Mouse (Mus musculus) bone marrow, adult 2 months (tissue): ENCODE measurements around the gene Zfyve1.

Experiments used
- CTCF ChIP-seq: fragments of 200-500 bp; IDR thresholded peaks from 2 replicates; pipeline ENCODE4 v1.5.1; 2011; ENCODE audit warnings: low read length, control low read depth; ENCODE audit not compliant: control insufficient read depth, insufficient read depth
- POLR2A ChIP-seq: fragments of 200-500 bp; IDR thresholded peaks from 2 replicates; pipeline ENCODE4 v1.6.1; 2011; ENCODE audit warnings: low read depth, mild to moderate bottlenecking, control low read depth, low read length, borderline replicate concordance; ENCODE audit not compliant: control insufficient read depth

DNA sequence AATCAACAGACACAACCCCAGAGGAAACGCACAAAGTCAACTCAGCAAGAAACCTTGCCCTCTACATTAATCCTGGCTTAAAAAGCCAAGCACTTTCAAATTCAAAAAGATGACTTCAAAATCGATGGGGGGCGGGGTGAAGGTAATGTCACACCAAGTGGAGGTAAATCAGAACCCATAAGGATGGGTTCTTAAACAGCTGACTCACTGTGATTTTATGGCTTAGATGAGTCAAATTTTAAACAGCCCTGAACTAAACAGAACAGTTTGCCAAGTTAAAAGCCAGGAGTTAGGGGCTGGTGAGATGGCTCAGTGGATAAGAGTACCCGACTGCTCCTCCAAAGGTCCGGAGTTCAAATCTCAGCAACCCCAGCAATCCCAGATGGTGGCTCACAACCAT lies 10.4 kb downstream of the Zfyve1 start:
- TF ChIP-seq CTCF (no peak), POLR2A (no peak)
